Mouse (Mus musculus) embryonic stem cell, embryonic (primary cell): ENCODE data around the gene Ccdc148.

Experiments
- CTCF ChIA-PET, 4 experiments: fragments of 300-600 bp in 2 of 4; fragments of 350-600 bp in 2 of 4; sonication (Branson Sonifier 250); formaldehyde crosslinking; loops; one replicate each; lab custom pipeline; 2022; ENCODE audit warnings: inconsistent platforms in 2 of 4; lab: Charles Lee
- POLR2A ChIA-PET, 4 experiments: fragments of 300-600 bp in 2 of 4; fragments of 350-600 bp in 2 of 4; sonication (Branson Sonifier 250); formaldehyde crosslinking; loops; one replicate each; lab custom pipeline; 2022; ENCODE audit warnings: antibody characterized with exemption in 4 of 4, inconsistent platforms in 1 of 4; lab: Charles Lee

Ccdc148 gene

GRCm38 (mm10) chr2:59160605-59160963, at the start of gene Ccdc148, which contains the start of gene Pkp4:
Gene Ccdc148, minus strand, starts transcription at chr2:59160683.
Gene Pkp4, plus strand, starts transcription at chr2:59160850.
- POLR2A ChIA-PET = interaction anchor here (0.5 to 3.3 kb wide), 70 partner anchors 8 to 1680 kb away, joined by 3 to 58 read pairs (median 4); partner anchors contain the start of genes Acvr1 (in 2 of the 4) and Upp2 (in 2 of the 4)
- CTCF ChIA-PET = interaction anchor here in 3 of 4 experiments (0.6 to 1.0 kb wide), 5 partner anchors 17 to 463 kb away, joined by 3 to 7 read pairs (median 3); no protein-coding TSS in a partner anchor

DNA sequence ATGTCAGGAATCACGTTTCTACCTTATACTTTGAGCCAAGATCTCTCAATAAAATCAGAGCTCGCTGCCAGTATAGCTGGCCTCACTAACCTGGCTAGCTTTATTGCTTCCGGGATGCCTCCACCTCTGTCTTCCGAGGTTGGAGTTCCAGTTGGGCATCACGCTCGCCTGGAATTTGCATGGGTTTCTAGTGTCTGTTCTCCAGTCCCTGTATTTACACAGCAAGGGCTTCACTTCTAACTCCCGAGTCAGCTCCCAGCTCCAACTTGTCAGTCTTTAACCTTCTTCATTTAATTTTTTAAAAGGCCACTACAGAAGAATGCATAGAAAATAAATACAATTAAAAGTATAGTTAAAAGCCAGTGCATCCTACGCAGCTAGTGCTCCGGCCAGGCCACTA, 47.8 kb upstream of the Ccdc148 start:
- ChIA-PET POLR2A (interaction anchor here in 3 of 4 experiments (0.7 to 3.6 kb wide), 6 partner anchors 9 to 43 kb away, joined by 3 to 9 read pairs (median 4); no protein-coding TSS in a partner anchor), CTCF (interaction anchor here in 1 of 4 experiments (0.8 kb wide), 1 partner anchor 11 kb away, joined by 3 read pairs; no protein-coding TSS in a partner anchor)

DNA sequence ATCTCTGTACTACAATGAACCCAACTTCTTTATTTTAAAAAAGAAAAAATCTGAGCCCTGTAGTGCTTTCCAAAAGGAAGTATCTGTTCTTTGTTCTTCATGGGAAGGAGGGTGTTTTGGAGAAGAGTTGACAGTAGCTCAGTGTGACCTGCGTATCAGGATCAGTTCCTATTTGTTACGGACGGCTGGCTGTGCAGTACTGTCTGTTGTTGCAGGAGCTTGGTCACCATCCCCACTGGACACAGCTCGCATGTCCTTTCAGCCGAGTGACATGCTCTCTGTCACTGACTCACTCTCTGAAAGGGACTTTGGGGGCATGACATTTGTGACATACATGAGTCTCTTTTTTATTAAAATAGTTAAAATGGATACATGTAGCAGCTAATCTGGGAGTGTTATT, 47.2 kb upstream of the Ccdc148 start:
- ChIA-PET POLR2A (interaction anchor here in 3 of 4 experiments (0.6 to 3.6 kb wide), 11 partner anchors 10 to 107 kb away, joined by 3 to 9 read pairs (median 4); partner anchors contain the start of genes Ccdc148 (in 1 of the 3) and Pkp4 (in 1 of the 3)), CTCF (interaction anchor here in 1 of 4 experiments (0.8 kb wide), 1 partner anchor 10 kb away, joined by 3 read pairs; no protein-coding TSS in a partner anchor)

GRCm38 (mm10) chr2:59207240-59207639, 46.8 kb upstream of the Ccdc148 start:
- POLR2A ChIA-PET = interaction anchor here in 3 of 4 experiments (0.6 to 3.6 kb wide), 10 partner anchors 8 to 107 kb away, joined by 3 to 14 read pairs (median 6); partner anchors contain the start of genes Ccdc148 (in 1 of the 3) and Pkp4 (in 1 of the 3)

GRCm38 (mm10) chr2:59206190-59206589, 45.7 kb upstream of the Ccdc148 start:
- POLR2A ChIA-PET = interaction anchor here in 3 of 4 experiments (0.6 to 3.6 kb wide), 8 partner anchors 9 to 124 kb away, joined by 3 to 14 read pairs (median 6); partner anchors contain the start of gene Ccdc148 (in 1 of the 3)
- CTCF ChIA-PET = interaction anchor here in 1 of 4 experiments (0.5 to 1.8 kb wide), 2 partner anchors 8 to 469 kb away, joined by 4 to 7 read pairs; no protein-coding TSS in a partner anchor

More at GRCm38 (mm10) chr2:59207240-59207639, 46.8 kb upstream of the Ccdc148 start:
- CTCF ChIA-PET = interaction anchor here in 1 of 4 experiments (0.8 kb wide), 1 partner anchor 10 kb away, joined by 3 read pairs; no protein-coding TSS in a partner anchor

- ChIA-PET CTCF (interaction anchor here in 1 of 4 experiments (1.8 kb wide), 1 partner anchor 9 kb away, joined by 4 read pairs; no protein-coding TSS in a partner anchor), POLR2A (interaction anchor here in 1 of 4 experiments (2.6 to 3.2 kb wide), 2 partner anchors 10 to 13 kb away, joined by 9 to 14 read pairs; no protein-coding TSS in a partner anchor)
Observed at GRCm38 (mm10) chr2:59205092-59205491, 44.6 kb upstream of the Ccdc148 start.

GRCm38 (mm10) chr2:59203627-59204425, 43.3 kb upstream of the Ccdc148 start:
- ChIA-PET POLR2A (interaction anchor here in 1 of 4 experiments (0.6 to 3.2 kb wide), 7 partner anchors 9 to 43 kb away, joined by 3 to 14 read pairs (median 3); partner anchors contain the start of genes Ccdc148 and Pkp4), CTCF (no interaction called here)

GRCm38 (mm10) chr2:59202930-59203329, 42.4 kb upstream of the Ccdc148 start:
- ChIA-PET POLR2A (interaction anchor here in 2 of 4 experiments (0.7 to 2.4 kb wide), 5 partner anchors 25 to 683 kb away, joined by 3 to 5 read pairs (median 4); no protein-coding TSS in a partner anchor), CTCF (no interaction called here)

GRCm38 (mm10) chr2:59200511-59200910, 40.0 kb upstream of the Ccdc148 start:
- ChIA-PET CTCF (no interaction called here), POLR2A (interaction anchor here in 2 of 4 experiments (0.9 to 2.6 kb wide), 4 partner anchors 9 to 39 kb away, joined by 3 to 6 read pairs (median 3); no protein-coding TSS in a partner anchor)

DNA sequence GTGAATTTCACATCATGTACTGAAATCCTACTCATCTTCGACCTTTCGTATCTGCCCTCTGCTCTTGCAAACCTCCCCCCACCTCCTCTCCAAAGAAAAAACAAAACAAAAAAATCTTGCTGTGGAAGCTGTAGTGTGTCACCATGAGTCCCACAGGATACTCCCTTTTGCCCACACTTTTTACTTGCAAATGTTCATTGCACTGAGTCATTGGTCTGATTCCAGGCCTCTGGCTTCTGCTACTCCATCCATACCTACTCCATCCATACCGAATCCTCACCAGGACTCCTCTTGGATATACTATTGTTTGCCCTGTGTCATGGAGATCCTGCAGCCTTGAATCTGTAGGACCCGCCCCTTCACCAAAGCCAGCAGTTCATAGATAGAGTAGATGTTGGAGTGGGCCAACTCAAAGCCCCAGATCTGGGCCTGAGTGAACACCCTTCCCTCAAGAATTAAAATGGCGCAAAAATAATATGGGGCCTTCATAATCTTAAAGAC, 39.0 kb upstream of the Ccdc148 start:
- POLR2A ChIA-PET = no interaction called here
- CTCF ChIA-PET = no interaction called here

DNA sequence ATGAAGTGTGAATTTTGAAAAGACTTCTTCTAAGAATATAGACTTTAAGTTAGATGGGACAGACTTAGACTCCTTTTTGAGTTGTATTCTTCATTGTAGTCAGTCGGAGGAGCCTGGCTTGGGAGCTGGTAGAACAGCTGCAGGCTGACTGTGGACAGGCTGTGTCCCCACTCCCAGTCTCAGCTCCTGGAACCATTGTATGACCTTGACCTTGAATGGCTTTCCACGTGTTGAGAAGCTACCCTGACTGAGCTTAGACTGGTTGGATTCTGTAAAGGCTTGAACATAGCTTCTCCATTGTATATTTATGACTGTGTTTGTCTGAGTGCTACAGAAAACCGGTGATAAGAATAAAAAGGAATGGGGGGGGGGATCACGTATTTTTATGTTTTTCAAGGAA, 36.7 kb upstream of the Ccdc148 start:
- ChIA-PET CTCF (interaction anchor here in 2 of 4 experiments (0.5 to 0.6 kb wide), 2 partner anchors 11 to 721 kb away, joined by 3 read pairs; no protein-coding TSS in a partner anchor), POLR2A (interaction anchor here (0.5 to 2.4 kb wide), 26 partner anchors 10 to 1035 kb away, joined by 3 to 15 read pairs (median 4); partner anchors contain the start of genes Pkp4 (in 3 of the 4) and Ccdc148 (in 2 of the 4))

- CTCF ChIA-PET = interaction anchor here in 1 of 4 experiments (0.6 kb wide), 1 partner anchor 980 kb away, joined by 3 read pairs; no protein-coding TSS in a partner anchor
- POLR2A ChIA-PET = interaction anchor here in 2 of 4 experiments (1.1 to 1.6 kb wide), 3 partner anchors 11 to 22 kb away, joined by 3 to 4 read pairs (median 4); no protein-coding TSS in a partner anchor
Observed at GRCm38 (mm10) chr2:59193117-59193516, 32.6 kb upstream of the Ccdc148 start.

GRCm38 (mm10) chr2:59191466-59191865, 31.0 kb upstream of the Ccdc148 start:
- ChIA-PET POLR2A (interaction anchor here in 1 of 4 experiments (0.7 kb wide), 1 partner anchor 9 kb away, joined by 3 read pairs; no protein-coding TSS in a partner anchor), CTCF (no interaction called here)

- CTCF ChIA-PET = interaction anchor here in 2 of 4 experiments (0.5 kb wide), 2 partner anchors 248 to 675 kb away, joined by 3 read pairs; no protein-coding TSS in a partner anchor
- POLR2A ChIA-PET = interaction anchor here in 1 of 4 experiments (0.9 kb wide), 1 partner anchor 41 kb away, joined by 3 read pairs; no protein-coding TSS in a partner anchor
Observed at GRCm38 (mm10) chr2:59190186-59190585, 29.7 kb upstream of the Ccdc148 start.

GRCm38 (mm10) chr2:59189661-59190185, 29.2 kb upstream of the Ccdc148 start:
- ChIA-PET CTCF (no interaction called here), POLR2A (no interaction called here)

GRCm38 (mm10) chr2:59188306-59188705, 27.8 kb upstream of the Ccdc148 start:
- ChIA-PET CTCF (no interaction called here), POLR2A (interaction anchor here in 3 of 4 experiments (0.6 to 1.1 kb wide), 6 partner anchors 15 to 232 kb away, joined by 3 to 6 read pairs (median 3); no protein-coding TSS in a partner anchor)

DNA sequence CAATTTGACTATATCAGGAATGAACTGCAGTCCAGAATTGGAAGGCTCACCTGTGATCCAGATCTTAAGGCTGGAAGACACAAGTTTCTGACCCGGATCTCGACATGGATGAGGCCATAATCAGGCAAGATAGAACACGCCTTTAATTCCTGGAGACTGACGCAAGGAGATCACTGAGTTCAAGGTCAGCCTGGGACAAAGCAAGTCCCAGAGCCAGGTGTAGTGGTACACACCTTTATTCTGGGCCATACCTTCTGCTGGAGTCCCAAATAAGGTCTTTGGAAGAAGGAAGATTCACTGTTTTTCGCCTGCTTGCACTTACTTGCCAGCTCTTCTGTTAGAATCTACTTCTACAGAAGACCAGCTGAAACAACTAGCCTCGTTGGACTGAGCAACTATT, 26.5 kb upstream of the Ccdc148 start:
- POLR2A ChIA-PET = interaction anchor here in 3 of 4 experiments (0.6 to 1.4 kb wide), 8 partner anchors 10 to 44 kb away, joined by 3 to 6 read pairs (median 4); no protein-coding TSS in a partner anchor
- CTCF ChIA-PET = interaction anchor here in 1 of 4 experiments (0.6 kb wide), 1 partner anchor 25 kb away, joined by 5 read pairs; no protein-coding TSS in a partner anchor
